Mouse (Mus musculus): ENCODE measurements around the gene Ccdc189. TPM values are rescaled to one million over a fixed set of nuclear protein-coding genes. Genes with fewer than 3 reads are reported as not detected.

The Ccdc189 gene
- polyA plus RNA-seq, 1 experiment from 2014 or later, result 10.1 TPM

DNA sequence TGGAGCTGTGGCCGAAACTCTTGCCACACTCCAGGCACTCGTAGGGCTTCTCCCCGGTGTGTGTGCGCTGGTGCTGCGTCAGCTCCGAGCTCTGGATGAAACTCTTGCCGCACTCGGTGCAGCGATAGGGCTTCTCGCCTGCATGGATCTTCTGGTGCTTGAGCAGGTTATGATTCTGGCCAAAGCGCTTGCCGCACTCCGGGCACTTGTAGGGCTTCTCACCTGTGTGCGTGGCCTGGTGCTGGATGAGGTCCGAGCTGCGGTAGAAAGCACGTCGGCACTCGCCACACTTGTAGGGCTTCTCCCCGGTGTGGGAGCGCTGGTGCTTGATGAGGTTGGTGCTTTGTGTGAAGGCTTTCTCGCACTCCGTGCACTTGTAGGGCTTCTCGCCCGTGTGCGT, 23.2 kb upstream of the Ccdc189 start:
- Histone ChIP-seq H3K36me3 (ENCODE audit: control insufficient read depth, insufficient read depth, low read length) (peaks cover 61% of the 10 kb centered on the region), H3K27me3 (ENCODE audit: control insufficient read depth, insufficient read depth, low read length) (no peaks in the 10 kb centered on the region), H3K4me2 (ENCODE audit: low read length) (no peak overlapping the region), H3K4me1 (ENCODE audit: control insufficient read depth in 2 of 2, insufficient read depth in 2 of 2, low read length in 2 of 2) (peaks cover 8 to 13% of the 10 kb centered on the region in 2 experiments), H3K27ac (replicated peaks in 1 of 2; ENCODE audit: control insufficient read depth in 1 of 2, insufficient read depth in 1 of 2, low read depth in 2 of 2, low read length in 2 of 2) (no peak overlapping the region), H3K4me3 (ENCODE audit: control insufficient read depth in 1 of 2, insufficient read depth in 1 of 2, low read depth in 1 of 2, low read length in 2 of 2) (no peak overlapping the region), H3K9ac (ENCODE audit: low read length) (no peak overlapping the region), H3K9me3 (ENCODE audit: control insufficient read depth, low read length) (peaks cover 7% of the 10 kb centered on the region; the same call in 1 of the 2 replicates)
- no peak for ATAC-seq (ENCODE audit: insufficient number of reproducible peaks, insufficient read depth, low FRiP score, low read depth)
- 98% methylated on average over 26 of the region's 26 CpGs for WGBS

DNA sequence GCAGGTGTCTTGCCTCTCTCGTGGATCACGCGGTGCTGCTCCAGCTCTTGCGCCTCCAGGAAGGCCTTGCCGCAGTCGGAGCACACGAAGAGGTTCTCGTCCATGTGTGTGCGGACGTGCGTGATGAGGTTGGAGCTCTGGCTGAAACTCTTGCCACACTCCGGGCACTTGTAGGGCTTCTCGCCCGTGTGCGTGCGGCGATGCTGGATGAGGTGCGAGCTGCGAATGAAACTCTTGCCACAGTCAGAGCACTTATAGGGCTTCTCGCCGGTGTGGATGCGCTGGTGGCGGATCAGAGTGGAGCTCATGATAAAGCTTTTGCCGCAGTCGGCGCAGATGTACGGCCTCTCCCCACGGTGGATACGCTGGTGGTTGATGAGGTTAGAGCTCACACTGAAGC, 22.6 kb upstream of the Ccdc189 start:
- no peak overlapping the region for H3K27ac ChIP-seq (replicated peaks in 1 of 2; ENCODE audit: control insufficient read depth in 1 of 2, insufficient read depth in 1 of 2, low read depth in 2 of 2, low read length in 2 of 2)
- peaks cover 8 to 13% of the 10 kb centered on the region in 2 experiments for H3K4me1 ChIP-seq (ENCODE audit: control insufficient read depth in 2 of 2, insufficient read depth in 2 of 2, low read length in 2 of 2)
- H3K36me3 ChIP-seq (ENCODE audit: control insufficient read depth, insufficient read depth, low read length), result peaks cover 65% of the 10 kb centered on the region
- ATAC-seq (ENCODE audit: insufficient number of reproducible peaks, insufficient read depth, low FRiP score, low read depth), result no peak
- H3K9me3 ChIP-seq (ENCODE audit: control insufficient read depth, low read length), result peaks cover 7% of the 10 kb centered on the region; the same call in 1 of the 2 replicates
- no peak overlapping the region for H3K4me2 ChIP-seq (ENCODE audit: low read length)
- 97% methylated on average over 29 of the region's 29 CpGs for WGBS
- H3K4me3 ChIP-seq (ENCODE audit: control insufficient read depth in 1 of 2, insufficient read depth in 1 of 2, low read depth in 1 of 2, low read length in 2 of 2), result no peak overlapping the region
- no peaks in the 10 kb centered on the region for H3K27me3 ChIP-seq (ENCODE audit: control insufficient read depth, insufficient read depth, low read length)
- H3K9ac ChIP-seq (ENCODE audit: low read length), result no peak overlapping the region

DNA sequence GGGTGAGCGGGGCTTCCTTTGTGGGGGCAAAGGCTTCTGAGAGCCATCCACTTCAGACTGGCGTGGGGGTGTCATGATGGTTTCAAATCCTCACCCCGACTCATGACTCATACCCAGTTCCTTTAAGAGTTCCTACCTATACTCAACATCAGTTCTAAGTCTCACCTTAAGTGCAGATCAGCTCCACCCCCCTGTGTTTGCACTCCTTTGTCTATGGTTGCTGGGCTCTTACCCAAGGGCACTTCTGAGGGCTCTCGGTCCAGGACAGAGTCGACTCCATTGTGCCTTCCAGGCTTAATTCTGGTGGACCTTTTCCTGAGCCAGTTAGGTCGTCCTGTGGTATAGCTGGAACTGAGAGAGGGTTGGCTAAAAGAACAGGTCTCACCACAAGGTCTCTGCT, 18.8 kb upstream of the Ccdc189 start:
- no peaks in the 10 kb centered on the region for H3K4me1 ChIP-seq (ENCODE audit: control insufficient read depth in 2 of 2, insufficient read depth in 2 of 2, low read length in 2 of 2)
- no peak overlapping the region for H3K4me3 ChIP-seq (ENCODE audit: control insufficient read depth in 1 of 2, insufficient read depth in 1 of 2, low read depth in 1 of 2, low read length in 2 of 2)
- no peak for ATAC-seq (ENCODE audit: insufficient number of reproducible peaks, insufficient read depth, low FRiP score, low read depth)
- H3K36me3 ChIP-seq (ENCODE audit: control insufficient read depth, insufficient read depth, low read length), result peaks cover 93% of the 10 kb centered on the region
- H3K9me3 ChIP-seq (ENCODE audit: control insufficient read depth, low read length), result peaks cover 7% of the 10 kb centered on the region; the same call in 1 of the 2 replicates
- 87% methylated on average over 6 of the region's 6 CpGs for WGBS
- H3K27me3 ChIP-seq (ENCODE audit: control insufficient read depth, insufficient read depth, low read length), result no peaks in the 10 kb centered on the region
- no peak overlapping the region for H3K27ac ChIP-seq (replicated peaks in 1 of 2; ENCODE audit: control insufficient read depth in 1 of 2, insufficient read depth in 1 of 2, low read depth in 2 of 2, low read length in 2 of 2)
- H3K9ac ChIP-seq (ENCODE audit: low read length), result no peak overlapping the region
- no peak overlapping the region for H3K4me2 ChIP-seq (ENCODE audit: low read length)

DNA sequence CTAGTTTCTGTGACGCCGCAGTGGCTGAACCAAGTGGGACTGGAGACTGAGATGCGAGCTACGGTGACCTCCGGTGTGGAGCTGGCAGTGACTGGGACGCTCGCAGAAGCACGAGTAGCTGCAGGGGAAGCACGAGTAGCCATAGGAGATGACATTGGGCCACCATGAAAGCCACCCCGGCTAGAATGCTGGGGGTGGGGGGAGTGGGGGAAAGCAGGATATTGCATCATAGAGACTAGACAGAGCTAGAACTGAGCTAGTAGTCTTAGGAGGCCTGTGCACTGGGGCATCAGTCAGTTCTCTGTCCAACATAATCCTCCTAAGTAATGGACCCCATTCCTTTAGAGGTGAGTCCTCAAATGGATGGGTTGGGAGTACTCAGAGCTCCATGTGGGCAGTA, 15.9 kb upstream of the Ccdc189 start:
- no peak for ATAC-seq (ENCODE audit: insufficient number of reproducible peaks, insufficient read depth, low FRiP score, low read depth)
- H3K36me3 ChIP-seq (ENCODE audit: control insufficient read depth, insufficient read depth, low read length), result peaks cover 93% of the 10 kb centered on the region

DNA sequence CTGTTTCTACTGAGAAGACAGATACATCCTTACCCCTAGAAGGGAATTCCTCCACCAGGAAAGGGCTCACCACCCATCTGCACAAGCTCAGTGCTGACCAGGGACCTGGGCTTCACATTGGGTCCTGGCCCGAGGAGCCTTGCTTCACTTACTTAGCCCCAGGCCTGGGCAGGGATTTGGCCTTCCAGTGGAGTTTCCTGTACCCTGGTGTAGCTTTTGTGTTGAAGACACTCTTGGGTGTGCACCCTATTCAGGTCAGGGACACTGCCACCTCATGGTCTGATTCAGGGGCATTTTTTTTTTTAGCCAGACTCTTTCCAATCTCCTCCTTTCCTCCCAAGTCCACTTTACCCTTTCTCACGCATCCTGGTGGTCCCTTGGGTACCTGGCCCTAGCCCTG, 14.5 kb upstream of the Ccdc189 start:
- no peak overlapping the region for H3K9ac ChIP-seq (ENCODE audit: low read length)
- ATAC-seq (ENCODE audit: insufficient number of reproducible peaks, insufficient read depth, low FRiP score, low read depth), result no peak
- H3K27ac ChIP-seq (replicated peaks in 1 of 2; ENCODE audit: control insufficient read depth in 1 of 2, insufficient read depth in 1 of 2, low read depth in 2 of 2, low read length in 2 of 2), result no peak overlapping the region
- no peaks in the 10 kb centered on the region for H3K27me3 ChIP-seq (ENCODE audit: control insufficient read depth, insufficient read depth, low read length)
- H3K9me3 ChIP-seq (ENCODE audit: control insufficient read depth, low read length), result no peaks in the 10 kb centered on the region
- H3K4me1 ChIP-seq (ENCODE audit: control insufficient read depth in 2 of 2, insufficient read depth in 2 of 2, low read length in 2 of 2), result no peaks in the 10 kb centered on the region
- H3K36me3 ChIP-seq (ENCODE audit: control insufficient read depth, insufficient read depth, low read length), result peaks cover 93% of the 10 kb centered on the region
- 85% methylated on average over 2 of the region's 2 CpGs for WGBS
- no peak overlapping the region for H3K4me2 ChIP-seq (ENCODE audit: low read length)
- H3K4me3 ChIP-seq (ENCODE audit: control insufficient read depth in 1 of 2, insufficient read depth in 1 of 2, low read depth in 1 of 2, low read length in 2 of 2), result no peak overlapping the region

More for the DNA sequence above, 15.9 kb upstream of the Ccdc189 start:
- Histone ChIP-seq H3K27ac (replicated peaks in 1 of 2; ENCODE audit: control insufficient read depth in 1 of 2, insufficient read depth in 1 of 2, low read depth in 2 of 2, low read length in 2 of 2) (no peak overlapping the region), H3K4me2 (ENCODE audit: low read length) (no peak overlapping the region), H3K27me3 (ENCODE audit: control insufficient read depth, insufficient read depth, low read length) (no peaks in the 10 kb centered on the region), H3K4me3 (ENCODE audit: control insufficient read depth in 1 of 2, insufficient read depth in 1 of 2, low read depth in 1 of 2, low read length in 2 of 2) (no peak overlapping the region), H3K4me1 (ENCODE audit: control insufficient read depth in 2 of 2, insufficient read depth in 2 of 2, low read length in 2 of 2) (no peaks in the 10 kb centered on the region), H3K9me3 (ENCODE audit: control insufficient read depth, low read length) (no peaks in the 10 kb centered on the region), H3K9ac (ENCODE audit: low read length) (no peak overlapping the region)
- WGBS, result 89% methylated on average over 10 of the region's 10 CpGs

DNA sequence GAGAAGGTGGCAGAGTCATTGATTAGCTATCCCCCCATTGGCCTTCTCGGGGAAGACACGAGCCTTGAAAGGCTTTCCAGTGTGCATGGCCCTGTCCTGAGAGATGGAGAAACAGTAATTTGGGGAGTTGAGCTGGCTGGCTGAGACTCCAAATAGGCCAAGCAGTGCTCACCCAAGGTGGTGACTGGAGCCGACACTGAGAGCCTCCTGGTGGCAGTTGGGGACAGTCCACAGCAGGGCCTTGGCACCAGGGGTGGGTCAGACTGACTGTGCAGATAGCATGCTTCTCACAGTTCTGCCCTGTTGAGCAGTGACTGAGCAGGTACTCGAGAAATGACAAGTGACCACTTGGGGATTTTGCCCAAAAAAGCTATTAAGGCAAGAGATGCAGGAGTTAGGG, 13.3 kb upstream of the Ccdc189 start:
- no peak overlapping the region for H3K9ac ChIP-seq (ENCODE audit: low read length)
- no peak overlapping the region for H3K4me2 ChIP-seq (ENCODE audit: low read length)
- no peak overlapping the region for H3K27ac ChIP-seq (replicated peaks in 1 of 2; ENCODE audit: control insufficient read depth in 1 of 2, insufficient read depth in 1 of 2, low read depth in 2 of 2, low read length in 2 of 2)
- no peak for ATAC-seq (ENCODE audit: insufficient number of reproducible peaks, insufficient read depth, low FRiP score, low read depth)
- H3K4me3 ChIP-seq (ENCODE audit: control insufficient read depth in 1 of 2, insufficient read depth in 1 of 2, low read depth in 1 of 2, low read length in 2 of 2), result no peak overlapping the region
- H3K27me3 ChIP-seq (ENCODE audit: control insufficient read depth, insufficient read depth, low read length), result no peaks in the 10 kb centered on the region
- 81% methylated on average over 4 of the region's 4 CpGs for WGBS
- no peaks in the 10 kb centered on the region for H3K9me3 ChIP-seq (ENCODE audit: control insufficient read depth, low read length)
- H3K36me3 ChIP-seq (ENCODE audit: control insufficient read depth, insufficient read depth, low read length), result peaks cover 93% of the 10 kb centered on the region
- no peaks in the 10 kb centered on the region for H3K4me1 ChIP-seq (ENCODE audit: control insufficient read depth in 2 of 2, insufficient read depth in 2 of 2, low read length in 2 of 2)

DNA sequence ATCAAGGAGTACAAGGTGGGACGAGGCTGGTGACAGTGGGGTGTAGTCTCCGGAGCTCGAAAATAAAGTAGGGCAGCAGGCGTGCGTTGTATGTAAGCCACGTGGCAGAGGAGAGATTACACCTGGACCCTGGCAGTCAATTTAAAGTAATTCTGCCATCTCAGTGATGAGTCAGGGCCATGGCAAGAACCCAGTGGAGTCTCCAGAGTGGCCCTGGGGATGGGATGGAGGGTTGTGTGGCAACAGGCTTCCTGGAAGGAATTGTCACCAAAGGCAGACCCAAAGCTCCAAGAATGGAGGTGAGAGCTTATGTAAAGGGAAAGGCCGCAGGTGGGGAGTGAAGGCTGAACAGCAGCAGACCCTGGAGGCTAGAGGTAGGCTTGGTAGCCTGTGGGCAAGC, 12.2 kb upstream of the Ccdc189 start:
- no peaks in the 10 kb centered on the region for H3K4me1 ChIP-seq (ENCODE audit: control insufficient read depth in 2 of 2, insufficient read depth in 2 of 2, low read length in 2 of 2)
- WGBS, result 95% methylated on average over 7 of the region's 7 CpGs
- H3K9ac ChIP-seq (ENCODE audit: low read length), result no peak overlapping the region
- no peaks in the 10 kb centered on the region for H3K9me3 ChIP-seq (ENCODE audit: control insufficient read depth, low read length)
- H3K4me3 ChIP-seq (ENCODE audit: control insufficient read depth in 1 of 2, insufficient read depth in 1 of 2, low read depth in 1 of 2, low read length in 2 of 2), result no peak overlapping the region
- no peak for ATAC-seq (ENCODE audit: insufficient number of reproducible peaks, insufficient read depth, low FRiP score, low read depth)
- no peak overlapping the region for H3K4me2 ChIP-seq (ENCODE audit: low read length)
- H3K27ac ChIP-seq (replicated peaks in 1 of 2; ENCODE audit: control insufficient read depth in 1 of 2, insufficient read depth in 1 of 2, low read depth in 2 of 2, low read length in 2 of 2), result no peak overlapping the region
- H3K27me3 ChIP-seq (ENCODE audit: control insufficient read depth, insufficient read depth, low read length), result no peaks in the 10 kb centered on the region
- H3K36me3 ChIP-seq (ENCODE audit: control insufficient read depth, insufficient read depth, low read length), result peaks cover 97% of the 10 kb centered on the region

DNA sequence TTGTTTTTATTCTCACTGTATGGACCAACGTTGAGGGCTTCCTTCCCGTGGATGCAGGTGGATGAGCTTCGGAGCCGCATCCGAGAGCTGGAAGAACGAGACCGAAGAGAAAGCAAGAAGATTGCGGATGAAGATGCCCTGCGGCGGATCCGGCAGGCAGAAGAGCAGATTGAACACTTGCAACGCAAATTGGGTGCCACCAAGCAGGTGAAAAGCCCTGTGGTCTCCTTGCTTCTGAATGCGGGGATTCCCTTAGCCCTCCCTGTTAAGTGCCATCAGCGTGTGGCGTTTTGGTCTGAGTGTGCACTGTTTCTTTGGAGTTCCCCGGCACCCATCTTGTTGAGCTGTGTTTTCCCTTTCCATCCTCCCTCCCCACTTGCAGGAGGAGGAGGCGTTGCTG, 8.4 kb upstream of the Ccdc189 start:
- Histone ChIP-seq H3K4me3 (ENCODE audit: control insufficient read depth in 1 of 2, insufficient read depth in 1 of 2, low read depth in 1 of 2, low read length in 2 of 2) (no peak overlapping the region), H3K4me1 (ENCODE audit: control insufficient read depth in 2 of 2, insufficient read depth in 2 of 2, low read length in 2 of 2) (no peaks in the 10 kb centered on the region), H3K9ac (ENCODE audit: low read length) (no peak overlapping the region), H3K27me3 (ENCODE audit: control insufficient read depth, insufficient read depth, low read length) (no peaks in the 10 kb centered on the region), H3K27ac (replicated peaks in 1 of 2; ENCODE audit: control insufficient read depth in 1 of 2, insufficient read depth in 1 of 2, low read depth in 2 of 2, low read length in 2 of 2) (no peak overlapping the region), H3K36me3 (ENCODE audit: control insufficient read depth, insufficient read depth, low read length) (peaks cover 100% of the 10 kb centered on the region), H3K4me2 (ENCODE audit: low read length) (no peak overlapping the region), H3K9me3 (ENCODE audit: control insufficient read depth, low read length) (peaks cover 6% of the 10 kb centered on the region; the same call in 1 of the 2 replicates)
- ATAC-seq (ENCODE audit: insufficient number of reproducible peaks, insufficient read depth, low FRiP score, low read depth), result no peak
- 93% methylated on average over 17 of the region's 17 CpGs for WGBS
